ENCODE assay signal across 8 mouse cellular contexts in the genomic region with DNA sequence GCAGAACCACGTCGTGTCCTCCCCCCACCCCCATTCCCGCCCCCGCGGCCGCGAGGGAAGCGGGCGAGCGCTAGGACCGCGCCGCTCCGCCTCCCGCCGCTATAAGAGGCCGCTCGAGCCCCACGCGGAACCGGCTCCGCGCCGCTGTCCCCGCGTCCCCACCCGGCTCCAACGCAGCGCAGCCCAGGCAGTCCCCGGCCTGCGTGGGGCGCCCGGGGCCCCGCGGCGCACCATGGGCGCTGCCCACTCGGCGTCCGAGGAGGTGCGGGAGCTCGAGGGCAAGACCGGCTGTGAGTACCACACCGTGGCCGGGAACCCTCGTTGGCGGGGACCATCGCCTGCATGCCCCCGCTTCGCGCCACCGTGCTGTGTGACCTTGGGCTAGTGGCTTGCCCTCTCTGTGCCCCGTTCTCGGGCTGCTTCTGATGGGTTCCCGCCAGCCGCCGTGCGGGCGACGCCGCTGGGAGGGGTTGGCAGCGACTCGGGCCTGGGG. TPM values are rescaled to one million over a fixed set of nuclear protein-coding genes. Genes with fewer than 3 reads are reported as not detected.
DNase-seq lines count a peak whose midpoint lies in the region; ATAC-seq and TF ChIP-seq lines count a peak whose summit lies in the region.

A gene (plus strand): TSS at position 46 of the 493 bp plus-strand sequence.

- peak; percentile 22 for DNase-seq in embryo, embryonic 9.5 days (ENCODE audit: extremely low spot score)
- DNase-seq in embryo, embryonic 10 days (ENCODE audit: low spot score) = no peak
- DNase-seq in CH12.LX (ENCODE audit: extremely low read depth) = no peak
- DNase-seq in cerebellum, postnatal 25 days = peak; percentile 84 to 89
- DNase-seq in heart, postnatal 14 days = peak; percentile 46 to 55
- DNase-seq in limb, embryonic 10.5 days (ENCODE audit: low spot score) = peak; percentile 53
- no peak for DNase-seq in urinary bladder, adult 2 months (ENCODE audit: low spot score)

- H3K9ac ChIP-seq in CH12.LX (ENCODE audit: insufficient read depth, low read depth) = no peak within 1 kb of the TSS
- peak within 1 kb of the TSS; percentile 48; the same call in 1 of the 2 replicates for H3K9ac ChIP-seq in neural tube, embryonic 12.5 days

- intact Hi-C loops in heart, postnatal 14 days (cut with DNase I) = loop anchor here (5.0 kb wide), 1 partner anchor 40 kb away; no protein-coding TSS in a partner anchor

- peaks cover 20% of the 10 kb centered on the region for H3K9me3 ChIP-seq in CH12.LX (replicated peaks; ENCODE audit: low read length)
- H3K9me3 ChIP-seq in limb, embryonic 10.5 days (replicated peaks) = no peaks in the 10 kb centered on the region
- H3K9me3 ChIP-seq in neural tube, embryonic 12.5 days = no peaks in the 10 kb centered on the region

- H3K27me3 ChIP-seq in CH12.LX (replicated peaks) = peaks cover 3% of the 10 kb centered on the region
- peaks cover 74% of the 10 kb centered on the region for H3K27me3 ChIP-seq in limb, embryonic 10.5 days (ENCODE audit: low read depth, poor library complexity, severe bottlenecking)
- peaks cover 67% of the 10 kb centered on the region for H3K27me3 ChIP-seq in neural tube, embryonic 12.5 days (replicated peaks)

- no peak; the same call in 1 of the 2 replicates for ATAC-seq in neural tube, embryonic 12.5 days (ENCODE audit: low FRiP score, low read depth)

- peaks cover 9 to 20% of the 10 kb centered on the region in 2 experiments for H3K4me1 ChIP-seq in CH12.LX (ENCODE audit: control insufficient read depth in 1 of 2, insufficient read depth in 2 of 2)
- peaks cover 40% of the 10 kb centered on the region for H3K4me1 ChIP-seq in limb, embryonic 10.5 days
- peaks cover 41% of the 10 kb centered on the region for H3K4me1 ChIP-seq in neural tube, embryonic 12.5 days

- no peaks in the 10 kb centered on the region for H3K36me3 ChIP-seq in CH12.LX (replicated peaks in 1 of 2; ENCODE audit: control insufficient read depth in 1 of 2, insufficient read depth in 1 of 2, low read length in 1 of 2)
- H3K36me3 ChIP-seq in limb, embryonic 10.5 days = no peaks in the 10 kb centered on the region
- H3K36me3 ChIP-seq in neural tube, embryonic 12.5 days = no peaks in the 10 kb centered on the region

- H3K4me3 ChIP-seq in CH12.LX (replicated peaks in 1 of 3; ENCODE audit: low read depth in 2 of 3, low read length in 2 of 3, poor library complexity in 1 of 3) = peak within 1 kb of the TSS in 1 of 3 experiments; percentile 52
- peak within 1 kb of the TSS; percentile 68 for H3K4me3 ChIP-seq in limb, embryonic 10.5 days
- peak within 1 kb of the TSS; percentile 61 for H3K4me3 ChIP-seq in neural tube, embryonic 12.5 days

- TF ChIP-seq CTCF in CH12.LX (conservative IDR thresholded peaks at IDR 0.05 in 1 of 2, IDR thresholded peaks at IDR 0.05 in 1 of 2; ENCODE audit: low read depth in 2 of 2, low read length in 2 of 2) = no peak

- dilution Hi-C loops in CH12.LX (cut with MboI; ENCODE audit: extremely low pct_ligation_motif_present, extremely low pct_unique_long_range_greater_than_20kb, low sequenced_read_pairs) = no loop called here

- no peak for TF ChIP-seq RAD21 in CH12.LX (IDR thresholded peaks at IDR 0.05; ENCODE audit: low read depth, low read length)

- no peak for TF ChIP-seq POLR2A in CH12.LX (IDR thresholded peaks at IDR 0.05; ENCODE audit: low read depth, low read length)

- peak within 1 kb of the TSS; percentile 62; the same call in 1 of the 2 replicates for H3K4me2 ChIP-seq in CH12.LX (ENCODE audit: insufficient read depth, low read depth, poor library complexity, severe bottlenecking)
- H3K4me2 ChIP-seq in neural tube, embryonic 12.5 days (replicated peaks) = peak within 1 kb of the TSS; percentile 97

- under 1% methylated on average over 60 of the region's 63 CpGs for WGBS in limb, embryonic 10.5 days
- under 1% methylated on average over 62 of the region's 63 CpGs for WGBS in neural tube, embryonic 12.5 days

- no peak for TF ChIP-seq EP300 in CH12.LX (IDR thresholded peaks at IDR 0.05; ENCODE audit: low read length)

- H3K79me2 ChIP-seq in CH12.LX (replicated peaks; ENCODE audit: control insufficient read depth, extremely low read depth, insufficient read depth, poor library complexity, severe bottlenecking) = no peaks in the 10 kb centered on the region

- in situ Hi-C loops in CH12.LX (cut with MboI; ENCODE audit: low pct_ligation_motif_present, low pct_unique_long_range_greater_than_20kb, low sequenced_read_pairs) = no loop called here

- no peak within 1 kb of the TSS for H3K27ac ChIP-seq in CH12.LX (ENCODE audit: insufficient read depth, low read depth)
- H3K27ac ChIP-seq in limb, embryonic 10.5 days = peak within 1 kb of the TSS; percentile 61
- H3K27ac ChIP-seq in neural tube, embryonic 12.5 days = no peak within 1 kb of the TSS

TF ChIP-seq in CH12.LX, 34 proteins besides CTCF, POLR2A, EP300 and RAD21:
- TF ChIP-seq MAZ (IDR thresholded peaks at IDR 0.05; ENCODE audit: low read depth, low read length) (no peak), HCFC1 (IDR thresholded peaks at IDR 0.05; ENCODE audit: low read depth, low read length) (no peak), POLR2AphosphoS2 (IDR thresholded peaks at IDR 0.05; ENCODE audit: low read depth, low read length) (no peak), TBP (conservative IDR thresholded peaks at IDR 0.05; ENCODE audit: low read depth, low read length) (no peak), PAX5 (IDR thresholded peaks at IDR 0.05; ENCODE audit: low read length) (no peak), IRF4 (IDR thresholded peaks at IDR 0.05; ENCODE audit: low read depth, low read length) (no peak), MXI1 (IDR thresholded peaks at IDR 0.05; ENCODE audit: low read depth, low read length) (no peak), ZMIZ1 (IDR thresholded peaks at IDR 0.05; ENCODE audit: low read depth, low read length) (no peak)

RNA-seq across cellular contexts. Expression of the gene that starts here (rescaled TPM):
- total RNA-seq in CH12.LX (2012; rRNA removed) (0.13 and 0.34 TPM in 2 replicates), CH12.LX (2014; rRNA removed) (1.3 TPM in 1 of 2 replicates, not detected in the other)
- 0.80 and 0.90 TPM in 2 replicates for polyA plus RNA-seq in CH12.LX (2012; ENCODE audit: insufficient read length, low read depth)
- total RNA-seq in heart, postnatal 14 days (2021) = 100 to 1,000 TPM; 164 to 168 TPM
- polyA plus RNA-seq in limb, embryonic 10.5 days (2016; fragmentation: Nextera tagmentation; extraction: Ambion mirVana) = 0.14 and 0.48 TPM in 2 replicates
- 1.4 and 1.8 TPM in 2 replicates for polyA plus RNA-seq in neural tube, embryonic 12.5 days (2016; fragmentation: Nextera tagmentation; extraction: Ambion mirVana)
- polyA plus RNA-seq in urinary bladder, adult 2 months (2012; rRNA removed) = 1.5 and 2.0 TPM in 2 replicates

Comparison
In these comparisons a context has a peak if more than half of its experiments do, and no peak if none do; other contexts are left out.
1. RNA of the gene that starts here (total RNA-seq): 164 to 168 TPM in heart, postnatal 14 days; 0.13 to 1.3 TPM in CH12.LX; every median in the first group is over 10 times any median in the second.
2. DNase-seq: peak in embryo, embryonic 9.5 days (single experiment), cerebellum, postnatal 25 days (2 of 2) and heart, postnatal 14 days (2 of 2); none in embryo, embryonic 10 days (single experiment), CH12.LX (single experiment) and urinary bladder, adult 2 months (single experiment).
3. Peak in DNase-seq, H3K4me3 ChIP-seq and H3K27ac ChIP-seq in limb, embryonic 10.5 days; RNA of the gene not detected or under 1 TPM.